Mouse (Mus musculus): ENCODE results near the gene Rad51d.

- TF ChIP-seq CTCF (IDR thresholded peaks at IDR 0.05; ENCODE audit: borderline replicate concordance, insufficient read depth, low read depth, low read length) (no peak), POLR2A (IDR thresholded peaks at IDR 0.05; ENCODE audit: borderline replicate concordance, insufficient read depth, low read length) (no peak)
Observed at GRCm38 (mm10) chr11:82857307-82857848, 33.0 kb downstream of the Rad51d start.
